Mouse (Mus musculus) neural tube, embryonic 12.5 days (tissue): ENCODE measurements at regions not wholly inside any gene's neighbourhood (a gene's known extent, or its start where the extent isn't known, plus 50 kb on each side); places are given as distances from the start of the nearest gene placed in this dataset.

Source experiments
- ATAC-seq: fragments of 200-750 bp; cut with Nextera tagmentation; 2 replicates; pipeline ENCODE4 v1.8.0; 2017; ENCODE audit warnings: low read depth, mild to moderate bottlenecking, moderate TSS enrichment, moderate library complexity; ENCODE audit not compliant: low FRiP score
- H3K27ac ChIP-seq: fragments of 300-500 bp; sonication (generic); 2 replicates; pipeline ENCODE4 v1.5.1; 2016
- H3K27me3 ChIP-seq: fragments of 300-500 bp; sonication (generic); replicated peaks from 2 replicates; pipeline ENCODE4 v1.6.1; 2016; ENCODE audit warnings: mild to moderate bottlenecking
- H3K36me3 ChIP-seq: fragments of 300-500 bp; sonication (generic); 2 replicates; pipeline ENCODE4 v1.6.1; 2016; ENCODE audit warnings: mild to moderate bottlenecking
- H3K4me1 ChIP-seq: fragments of 300-500 bp; sonication (generic); 2 replicates; pipeline ENCODE4 v1.6.1; 2016
- H3K4me2 ChIP-seq: fragments of 300-500 bp; sonication (generic); replicated peaks from 2 replicates; pipeline ENCODE4 v1.6.1; 2016; ENCODE audit warnings: mild to moderate bottlenecking
- H3K4me3 ChIP-seq: fragments of 300-500 bp; sonication (generic); 2 replicates; pipeline ENCODE4 v1.5.1; 2016
- H3K9ac ChIP-seq: fragments of 300-500 bp; sonication (generic); 2 replicates; pipeline ENCODE4 v1.6.1; 2016; ENCODE audit warnings: mild to moderate bottlenecking
- H3K9me3 ChIP-seq: fragments of 300-500 bp; sonication (generic); 2 replicates; pipeline ENCODE4 v1.6.1; 2016; ENCODE audit warnings: mild to moderate bottlenecking
- WGBS: fragments of 180-500 bp; shearing (Covaris S2); methylation state at CpG from one replicate; pipeline ENCODE4 v1.1.7; 2016; 5-methylcytosine and 5-hydroxymethylcytosine counted together

- Histone ChIP-seq H3K9me3 (peaks cover 7% of the 10 kb centered on the region; the same call in 1 of the 2 replicates), H3K4me3 (no peak overlapping the region), H3K27ac (no peak overlapping the region), H3K4me1 (no peaks in the 10 kb centered on the region), H3K4me2 (no peak overlapping the region), H3K27me3 (no peaks in the 10 kb centered on the region), H3K9ac (no peak overlapping the region), H3K36me3 (no peaks in the 10 kb centered on the region)
- WGBS: 85% methylated on average over 13 of the region's 13 CpGs
- no peak for ATAC-seq
Measured at GRCm38 (mm10) chr17:88265291-88265690, 175.2 kb upstream of the Foxn2 start.

DNA sequence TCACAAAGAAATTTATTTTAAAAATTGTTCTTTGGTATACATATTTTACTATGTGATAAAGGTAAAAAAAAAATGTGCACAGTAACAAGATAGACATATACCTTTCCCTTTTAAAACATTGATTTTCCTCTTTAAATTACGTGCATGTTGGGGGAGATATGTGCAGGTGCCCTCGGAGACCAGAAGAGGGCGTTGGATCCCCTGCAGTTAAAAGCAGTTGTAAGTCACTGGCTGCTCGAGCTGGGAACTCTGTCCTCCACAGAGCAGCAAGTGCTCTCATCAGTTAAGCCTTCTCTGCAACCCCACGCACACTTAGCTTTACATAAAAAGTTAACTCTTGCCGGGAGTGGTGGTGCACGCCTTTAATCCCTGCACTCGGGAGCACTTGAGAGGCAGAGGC, 172.3 kb upstream of the Foxn2 start:
- H3K4me3 ChIP-seq: no peak overlapping the region
- H3K27ac ChIP-seq: no peak overlapping the region
- peaks cover 7% of the 10 kb centered on the region; the same call in 1 of the 2 replicates for H3K9me3 ChIP-seq
- ATAC-seq: no peak
- H3K27me3 ChIP-seq: no peaks in the 10 kb centered on the region
- H3K4me1 ChIP-seq: no peaks in the 10 kb centered on the region
- 89% methylated on average over 8 of the region's 8 CpGs for WGBS
- no peaks in the 10 kb centered on the region for H3K36me3 ChIP-seq
- no peak overlapping the region for H3K9ac ChIP-seq
- no peak overlapping the region for H3K4me2 ChIP-seq

DNA sequence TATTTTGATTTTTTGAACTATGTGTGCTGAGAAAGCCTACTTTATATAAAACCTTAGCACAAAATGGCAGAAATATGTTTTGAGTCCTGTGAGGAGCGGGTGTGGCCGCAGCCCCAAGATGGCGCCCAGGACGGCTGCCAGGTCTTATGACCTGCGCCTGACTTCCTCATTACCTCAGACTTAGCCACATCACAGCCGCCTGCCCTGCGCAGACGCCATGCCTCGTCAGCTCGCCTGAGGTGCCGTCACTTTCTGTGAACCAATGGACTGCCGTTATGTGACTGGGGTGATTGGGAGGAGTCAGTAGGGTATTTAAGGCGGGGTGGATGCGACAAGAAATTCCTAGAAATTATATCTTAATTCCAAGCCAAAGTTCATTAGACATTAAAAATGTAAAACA, 171.7 kb upstream of the Foxn2 start:
- Histone ChIP-seq H3K27ac (no peak overlapping the region), H3K9me3 (peaks cover 7% of the 10 kb centered on the region; the same call in 1 of the 2 replicates), H3K4me1 (0 out of 2 replicates have a peak, but pooled peaks cover under 1% of the 10 kb centered on the region), H3K36me3 (no peaks in the 10 kb centered on the region), H3K9ac (no peak overlapping the region), H3K4me3 (no peak overlapping the region), H3K4me2 (no peak overlapping the region), H3K27me3 (no peaks in the 10 kb centered on the region)
- no peak for ATAC-seq
- WGBS: 95% methylated on average over 14 of the region's 14 CpGs

DNA sequence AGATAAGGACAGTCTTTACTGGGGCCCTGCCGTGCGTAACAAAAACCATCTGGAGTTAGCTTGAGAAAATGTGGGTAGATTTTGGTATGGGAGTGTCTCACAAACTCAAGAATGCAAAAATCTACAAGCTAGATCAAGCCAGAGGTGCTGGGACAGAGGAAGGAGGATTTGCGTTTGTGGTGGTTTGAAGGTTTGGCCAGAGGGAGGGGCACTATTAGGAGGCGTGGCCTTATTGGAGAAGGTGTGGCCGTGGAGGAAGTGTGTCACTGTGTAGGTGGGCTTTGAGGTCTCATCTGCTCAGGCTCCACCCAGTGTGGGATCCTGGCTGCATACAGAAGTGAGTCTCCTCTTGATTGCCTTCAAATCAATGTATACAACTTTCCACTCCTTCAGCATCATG, 169.6 kb upstream of the Foxn2 start:
- Histone ChIP-seq H3K4me2 (no peak overlapping the region), H3K4me1 (peaks cover 6% of the 10 kb centered on the region; the same call in 1 of the 2 replicates), H3K27me3 (no peaks in the 10 kb centered on the region), H3K4me3 (no peak overlapping the region), H3K9me3 (peaks cover 7% of the 10 kb centered on the region; the same call in 1 of the 2 replicates), H3K27ac (no peak overlapping the region), H3K36me3 (no peaks in the 10 kb centered on the region), H3K9ac (no peak overlapping the region)
- no peak for ATAC-seq
- 86% methylated on average over 5 of the region's 5 CpGs for WGBS

GRCm38 (mm10) chr17:88272161-88272560, 168.3 kb upstream of the Foxn2 start:
- H3K4me1 ChIP-seq: peaks cover 6% of the 10 kb centered on the region; the same call in 1 of the 2 replicates
- ATAC-seq: no peak
- no peak overlapping the region for H3K27ac ChIP-seq
- no peak overlapping the region for H3K4me3 ChIP-seq
- no peaks in the 10 kb centered on the region for H3K27me3 ChIP-seq
- H3K36me3 ChIP-seq: no peaks in the 10 kb centered on the region
- no peak overlapping the region for H3K4me2 ChIP-seq
- H3K9ac ChIP-seq: no peak overlapping the region
- H3K9me3 ChIP-seq: peaks cover 7% of the 10 kb centered on the region; the same call in 1 of the 2 replicates
- 97% methylated on average over 5 of the region's 5 CpGs for WGBS

DNA sequence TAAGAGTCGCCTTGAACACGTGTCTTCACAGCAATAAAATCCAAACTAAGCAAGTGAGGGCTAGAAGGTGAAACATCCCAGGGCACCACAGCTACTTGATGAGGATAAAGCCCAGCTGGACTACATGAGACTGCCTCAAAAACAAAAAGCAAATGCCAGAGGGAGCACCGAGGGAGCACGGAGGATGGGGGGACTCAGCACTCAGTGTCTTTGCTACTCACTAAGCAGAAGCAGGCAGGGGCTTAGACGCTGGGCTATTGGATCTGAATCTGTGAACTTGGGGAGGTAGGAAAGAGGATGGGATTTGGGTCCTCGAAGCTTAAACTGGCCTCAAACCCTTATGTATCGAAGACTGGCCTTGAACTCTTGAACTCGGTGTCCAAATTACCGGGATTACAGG, 167.0 kb upstream of the Foxn2 start:
- 92% methylated on average over 9 of the region's 9 CpGs for WGBS
- H3K4me3 ChIP-seq: no peak overlapping the region
- H3K4me2 ChIP-seq: no peak overlapping the region
- no peaks in the 10 kb centered on the region for H3K36me3 ChIP-seq
- no peak overlapping the region for H3K27ac ChIP-seq
- peaks cover 6% of the 10 kb centered on the region; the same call in 1 of the 2 replicates for H3K4me1 ChIP-seq
- no peak overlapping the region for H3K9ac ChIP-seq
- H3K27me3 ChIP-seq: no peaks in the 10 kb centered on the region
- no peaks in the 10 kb centered on the region for H3K9me3 ChIP-seq
- no peak for ATAC-seq

DNA sequence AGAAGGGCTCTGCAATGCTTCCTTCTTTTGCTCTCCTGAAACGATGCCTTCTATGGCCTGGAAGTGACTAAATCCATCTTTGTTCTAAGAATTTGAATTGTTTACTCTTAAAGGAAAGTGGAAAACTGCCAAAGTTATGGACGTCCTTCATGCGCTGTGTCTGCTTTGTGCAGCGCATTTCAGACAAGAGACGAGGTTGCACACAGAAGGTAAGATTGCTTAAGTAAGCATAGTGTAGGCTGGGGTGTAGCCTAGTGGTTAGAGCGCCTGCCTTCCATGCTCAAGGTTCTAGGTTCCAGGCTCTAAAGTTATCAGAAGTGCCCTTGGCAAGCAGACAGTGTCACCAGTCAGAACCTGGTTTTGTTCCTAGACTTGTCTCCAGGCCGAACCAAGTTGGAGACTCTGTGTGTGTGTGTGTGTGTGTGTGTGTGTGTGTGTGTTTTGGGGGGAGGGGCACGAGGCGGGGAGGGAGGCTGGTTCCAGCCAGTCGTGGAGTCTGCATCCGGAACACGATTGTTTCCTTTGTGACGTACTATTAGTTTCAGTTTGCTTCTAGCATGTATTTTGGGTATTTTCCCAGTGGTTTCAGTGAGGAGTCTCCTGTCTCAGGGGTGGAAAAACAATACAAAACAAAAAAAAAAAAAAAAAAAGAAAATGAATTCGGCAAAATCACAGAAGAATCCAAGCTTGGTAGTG, 166.4 kb upstream of the Foxn2 start:
- 70% methylated on average over 14 of the region's 14 CpGs for WGBS
- Histone ChIP-seq H3K4me1 (peaks cover 6% of the 10 kb centered on the region; the same call in 1 of the 2 replicates), H3K9me3 (no peaks in the 10 kb centered on the region), H3K27me3 (no peaks in the 10 kb centered on the region), H3K4me3 (no peak overlapping the region), H3K27ac (no peak overlapping the region), H3K9ac (no peak overlapping the region), H3K36me3 (no peaks in the 10 kb centered on the region), H3K4me2 (0 out of 2 replicates have a peak overlapping the region, but pooled peaks have one; percentile 24)
- ATAC-seq: peak; percentile 42

DNA sequence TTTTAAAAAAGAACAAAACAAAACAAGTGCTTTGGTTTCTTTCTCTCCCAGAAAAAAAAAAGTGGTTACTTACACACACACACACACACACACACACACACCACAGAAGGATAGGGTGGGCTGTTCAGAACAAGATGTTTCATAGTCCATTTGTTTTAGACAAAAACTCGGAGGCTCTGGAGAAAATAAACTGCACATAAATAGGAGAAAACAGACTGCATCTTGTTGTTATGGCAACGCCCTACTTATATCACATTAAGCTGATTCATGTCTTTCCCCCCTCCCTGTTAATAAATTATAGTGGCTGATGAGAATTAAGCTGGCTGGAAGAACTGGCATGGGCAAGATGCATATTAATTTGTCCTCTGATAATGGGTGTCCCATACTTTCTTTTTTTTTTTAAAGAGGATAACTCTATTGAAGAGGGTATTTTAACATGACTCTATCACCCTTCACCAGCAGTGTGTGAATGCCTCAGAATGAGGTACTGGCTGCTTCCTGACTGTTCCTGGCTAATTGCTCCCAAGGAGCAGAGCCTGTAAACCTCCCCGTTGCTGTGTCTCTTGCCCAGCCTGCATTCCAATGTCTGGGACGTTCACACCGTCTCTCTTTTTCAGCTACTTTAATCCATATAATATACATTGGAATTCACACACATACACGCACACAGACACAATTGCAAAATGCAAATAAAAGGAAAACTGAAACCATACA, 165.6 kb upstream of the Foxn2 start:
- H3K36me3 ChIP-seq: no peaks in the 10 kb centered on the region
- 27% methylated on average over 6 of the region's 6 CpGs for WGBS
- peaks cover 6% of the 10 kb centered on the region; the same call in 1 of the 2 replicates for H3K4me1 ChIP-seq
- H3K27me3 ChIP-seq: no peaks in the 10 kb centered on the region
- peak; percentile 88 for ATAC-seq
- no peak overlapping the region for H3K27ac ChIP-seq
- H3K4me3 ChIP-seq: no peak overlapping the region
- H3K9ac ChIP-seq: no peak overlapping the region
- no peaks in the 10 kb centered on the region for H3K9me3 ChIP-seq
- H3K4me2 ChIP-seq: no peak overlapping the region

GRCm38 (mm10) chr17:88279656-88280055, 160.9 kb upstream of the Foxn2 start:
- H3K9me3 ChIP-seq: no peaks in the 10 kb centered on the region
- no peak overlapping the region for H3K9ac ChIP-seq
- no peaks in the 10 kb centered on the region for H3K27me3 ChIP-seq
- H3K27ac ChIP-seq: no peak overlapping the region
- 84% methylated on average over 5 of the region's 5 CpGs for WGBS
- no peaks in the 10 kb centered on the region for H3K4me1 ChIP-seq
- no peak overlapping the region for H3K4me2 ChIP-seq
- H3K4me3 ChIP-seq: no peak overlapping the region
- ATAC-seq: no peak
- no peaks in the 10 kb centered on the region for H3K36me3 ChIP-seq

DNA sequence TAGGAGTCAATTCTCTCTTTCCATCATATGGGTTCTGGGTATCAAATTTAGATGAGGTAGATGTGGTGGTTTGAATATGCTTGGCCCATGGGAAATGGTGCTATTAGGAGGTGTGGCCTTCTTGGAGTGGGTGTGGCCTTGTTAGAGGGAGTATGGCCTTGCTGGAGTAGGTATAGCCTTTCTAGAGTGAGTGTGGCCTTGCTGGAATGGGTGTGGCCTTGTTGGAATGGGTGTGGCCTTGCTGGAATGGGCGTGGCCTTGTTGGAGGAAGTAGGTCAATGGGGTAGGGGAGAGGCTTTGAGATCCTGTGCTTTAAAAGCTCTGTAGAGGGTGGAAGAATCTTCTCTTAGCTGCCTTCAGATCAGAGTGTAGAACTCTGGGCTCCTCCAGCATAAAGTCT, 157.8 kb upstream of the Foxn2 start:
- H3K27me3 ChIP-seq: no peaks in the 10 kb centered on the region
- no peaks in the 10 kb centered on the region for H3K4me1 ChIP-seq
- no peak overlapping the region for H3K27ac ChIP-seq
- ATAC-seq: no peak
- no peak overlapping the region for H3K4me3 ChIP-seq
- H3K9me3 ChIP-seq: peaks cover 1% of the 10 kb centered on the region; the same call in 1 of the 2 replicates
- no peak overlapping the region for H3K9ac ChIP-seq
- H3K4me2 ChIP-seq: no peak overlapping the region
- H3K36me3 ChIP-seq: no peaks in the 10 kb centered on the region
- WGBS: 86% methylated on average over 1 of the region's 1 CpGs

DNA sequence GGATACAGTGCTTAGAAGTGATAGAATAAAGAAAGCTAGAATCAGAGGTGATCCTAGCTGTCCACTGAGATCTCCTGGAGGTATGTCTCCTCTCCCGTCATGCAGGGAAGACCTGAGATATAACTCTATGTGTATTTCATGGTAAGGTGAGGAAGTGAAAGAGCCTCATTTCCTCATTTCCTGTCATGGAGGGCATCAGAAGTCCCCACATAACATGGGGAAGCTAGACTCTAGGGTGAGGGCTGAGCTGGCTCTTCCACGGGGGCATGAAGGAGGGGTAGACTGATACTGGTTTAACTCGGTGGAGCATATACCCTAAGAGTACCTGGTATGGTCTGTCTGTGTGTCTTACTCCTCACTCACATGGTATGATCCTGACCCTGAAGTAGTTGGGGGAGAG, 156.0 kb upstream of the Foxn2 start:
- no peak for ATAC-seq
- Histone ChIP-seq H3K4me1 (no peaks in the 10 kb centered on the region), H3K9me3 (peaks cover 14% of the 10 kb centered on the region), H3K27ac (no peak overlapping the region), H3K36me3 (no peaks in the 10 kb centered on the region), H3K4me3 (no peak overlapping the region), H3K9ac (no peak overlapping the region), H3K27me3 (no peaks in the 10 kb centered on the region), H3K4me2 (no peak overlapping the region)
- WGBS: 88% methylated on average over 3 of the region's 3 CpGs

DNA sequence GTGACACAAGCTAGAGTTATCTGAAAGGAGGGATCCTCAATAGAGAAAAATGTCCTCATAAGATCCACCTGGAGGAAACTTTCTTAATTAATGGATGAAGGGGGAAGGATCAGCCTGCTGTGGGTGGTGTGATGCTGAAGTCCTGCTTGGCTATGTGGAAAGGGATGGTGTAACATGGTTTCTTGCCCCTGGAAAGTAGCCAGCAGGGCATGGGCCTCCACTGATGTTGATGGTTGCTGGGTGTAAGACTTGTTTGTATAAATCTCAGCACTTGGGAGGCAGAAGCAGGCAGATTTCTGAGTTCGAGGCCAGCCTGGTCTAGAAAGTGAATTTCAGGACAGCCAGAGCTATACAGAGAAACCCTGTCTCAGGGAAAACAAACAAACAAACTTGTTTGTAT, 152.7 kb upstream of the Foxn2 start:
- Histone ChIP-seq H3K4me3 (no peak overlapping the region), H3K9ac (no peak overlapping the region), H3K4me1 (no peaks in the 10 kb centered on the region), H3K27ac (no peak overlapping the region), H3K9me3 (peaks cover 14% of the 10 kb centered on the region), H3K36me3 (no peaks in the 10 kb centered on the region), H3K27me3 (no peaks in the 10 kb centered on the region), H3K4me2 (no peak overlapping the region)
- ATAC-seq: no peak
- WGBS: 82% methylated on average over 1 of the region's 1 CpGs
